Mouse (Mus musculus) left cerebral cortex, adult 2 months (tissue): ENCODE measurements at regions not wholly inside any gene's neighbourhood (a gene's known extent, or its start where the extent isn't known, plus 50 kb on each side); places are given as distances from the start of the nearest gene placed in this dataset.
"Not testable (repeated sequence)": the region's sequence is repeated elsewhere in the genome, so short reads cannot be mapped to it uniquely, and the experiment has no call there.

ENCODE experiments used
- DNase-seq, 2 experiments: peaks; one replicate each; pipeline ENCODE4 v3.0.0; 2021 to 2022; ENCODE audit warnings: low spot score in 2 of 2, mixed read lengths in 1 of 2; ENCODE audit errors: extremely low spot score in 1 of 2
- H3K27ac ChIP-seq: fragments of 200-600 bp; 2 replicates; pipeline ENCODE4 v1.8.1; 2022
- H3K4me3 ChIP-seq: fragments of 200-600 bp; 2 replicates; pipeline ENCODE4 v1.8.1; 2022
- CTCF ChIP-seq: fragments of 200-600 bp; IDR thresholded peaks from 2 replicates; pipeline ENCODE4 v1.8.1; 2022; ENCODE audit warnings: antibody characterized with exemption, mild to moderate bottlenecking, moderate library complexity
- intact Hi-C: fragments of 180-260 bp; cut with DNase I; formaldehyde crosslinking; loops from one replicate; pipeline ENCODE4 v1.15.1; 2025

DNA sequence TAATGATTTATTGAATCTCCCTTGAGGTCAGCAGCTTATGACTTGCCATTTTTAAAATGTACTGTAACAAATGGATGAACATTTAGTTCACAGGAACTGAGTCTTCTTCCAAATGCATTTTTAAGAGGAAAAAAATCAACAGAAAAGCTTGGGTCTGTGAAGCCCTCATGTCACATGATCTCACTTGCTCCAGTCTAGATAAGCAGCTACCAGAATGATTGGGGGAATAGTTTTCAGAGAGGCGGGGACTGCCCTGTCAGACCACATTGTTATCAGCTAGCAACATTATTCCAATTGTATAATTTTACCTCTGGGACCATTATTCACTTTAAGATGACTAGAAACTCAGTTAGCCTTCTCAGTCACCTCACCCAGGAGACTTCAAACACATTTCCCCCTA is 376.1 kb upstream of the Tbl1xr1 start:
- TF ChIP-seq CTCF: no peak
- no peak for DNase-seq
- intact Hi-C loops: no loop called here
- H3K27ac ChIP-seq: no peak overlapping the region
- no peak overlapping the region for H3K4me3 ChIP-seq

DNA sequence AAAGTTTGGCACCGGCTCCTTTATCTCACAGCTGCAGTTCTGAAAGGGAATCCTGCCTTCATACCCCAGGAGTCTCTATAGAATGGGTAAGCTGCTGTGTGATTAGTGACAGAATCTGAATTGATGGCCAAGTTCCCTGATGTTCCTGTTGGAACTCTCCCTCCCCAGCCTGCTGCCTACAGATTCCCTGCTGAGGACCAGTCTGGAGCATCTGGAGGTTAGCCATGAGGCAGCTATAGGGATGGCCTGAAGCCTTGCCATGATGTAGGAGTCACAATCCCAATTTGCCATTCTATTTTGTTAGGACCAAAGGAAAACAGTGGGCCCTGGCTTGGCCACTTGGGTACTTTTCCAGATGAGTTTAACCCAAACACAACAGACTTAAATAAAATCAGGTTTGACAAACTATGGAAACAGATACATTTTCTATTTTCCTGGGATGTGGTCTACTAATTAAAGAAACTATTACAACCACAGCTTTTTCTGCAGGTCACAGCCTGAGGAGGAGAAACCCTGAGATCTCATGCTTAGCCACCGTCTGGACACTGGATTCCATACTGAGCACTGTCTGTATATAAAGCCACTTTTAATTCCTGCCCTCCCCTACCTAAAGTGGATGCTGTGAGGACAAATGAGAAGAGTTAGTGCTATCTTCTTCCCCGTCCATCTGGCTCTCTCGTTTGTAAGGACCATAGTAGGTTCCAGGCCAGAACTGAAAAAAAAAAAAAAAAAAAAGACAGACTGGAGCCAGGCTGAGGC is 349.5 kb upstream of the Tbl1xr1 start:
- DNase-seq: no peak
- TF ChIP-seq CTCF: no peak
- Histone ChIP-seq H3K27ac (no peak overlapping the region), H3K4me3 (no peak overlapping the region)
- intact Hi-C loops: no loop called here

DNA sequence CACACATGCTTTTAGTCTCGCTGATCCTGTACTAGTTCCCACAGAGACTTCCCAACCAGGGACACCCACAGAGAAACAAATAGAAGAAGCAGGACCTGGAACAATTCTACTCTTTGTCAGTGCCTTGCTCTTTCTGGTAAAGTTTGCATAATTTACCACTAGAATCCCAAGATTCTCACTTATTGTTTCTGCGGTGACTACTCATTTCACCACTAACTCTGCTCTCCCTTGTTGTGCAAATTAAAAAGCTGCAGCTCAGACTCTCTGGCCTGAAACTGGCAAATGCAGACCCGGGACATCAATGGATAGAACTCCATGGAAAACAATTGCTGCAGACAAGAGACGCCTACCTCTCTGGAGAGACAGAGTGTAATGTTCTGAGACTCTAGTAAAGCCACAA is 348.4 kb upstream of the Tbl1xr1 start:
- TF ChIP-seq CTCF: no peak
- no peak overlapping the region for H3K4me3 ChIP-seq
- H3K27ac ChIP-seq: no peak overlapping the region
- DNase-seq: no peak
- intact Hi-C loops: no loop called here

DNA sequence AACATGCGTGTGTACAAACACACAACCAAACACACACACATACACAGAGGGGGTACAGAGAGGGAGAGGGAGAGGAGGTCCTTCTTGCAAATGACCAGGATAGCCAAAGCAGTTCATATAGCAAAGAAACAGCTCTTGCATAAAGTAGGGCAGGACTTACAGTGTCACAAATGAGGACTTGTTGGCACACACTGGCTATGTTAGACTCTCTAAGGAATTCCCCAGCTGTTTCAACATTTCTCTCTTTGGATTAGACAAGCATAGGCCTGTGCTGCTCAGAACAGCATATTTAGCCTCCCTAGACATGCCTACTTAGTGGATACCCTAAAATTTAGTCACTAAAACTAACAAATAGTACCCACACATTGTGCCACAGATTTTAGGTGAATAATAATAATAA is 347.1 kb upstream of the Tbl1xr1 start:
- no peak for DNase-seq
- intact Hi-C loops: no loop called here
- H3K27ac ChIP-seq: no peak overlapping the region
- no peak overlapping the region for H3K4me3 ChIP-seq
- TF ChIP-seq CTCF: no peak

DNA sequence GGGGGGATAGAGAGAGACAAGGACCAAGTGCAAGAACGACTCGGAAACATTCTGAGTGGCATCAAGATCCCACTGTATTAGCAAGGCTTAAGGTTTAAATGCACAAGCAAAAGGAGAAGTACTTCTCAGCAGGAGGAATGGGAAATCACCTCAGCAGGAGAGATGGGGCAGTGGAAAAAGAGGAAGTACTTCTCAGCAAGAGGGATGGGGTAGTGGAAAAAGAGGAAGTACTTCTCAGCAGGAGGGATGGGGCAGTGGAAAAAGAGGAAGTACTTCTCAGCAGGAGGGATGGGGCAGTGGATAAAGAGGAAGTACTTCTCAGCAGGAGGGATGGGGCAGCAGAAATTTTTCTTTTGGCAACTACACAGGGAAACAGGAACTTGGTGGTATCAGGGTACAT is 340.8 kb upstream of the Tbl1xr1 start:
- H3K27ac ChIP-seq, intact Hi-C loops, H3K4me3 ChIP-seq, DNase-seq: not testable (repeated sequence)

DNA sequence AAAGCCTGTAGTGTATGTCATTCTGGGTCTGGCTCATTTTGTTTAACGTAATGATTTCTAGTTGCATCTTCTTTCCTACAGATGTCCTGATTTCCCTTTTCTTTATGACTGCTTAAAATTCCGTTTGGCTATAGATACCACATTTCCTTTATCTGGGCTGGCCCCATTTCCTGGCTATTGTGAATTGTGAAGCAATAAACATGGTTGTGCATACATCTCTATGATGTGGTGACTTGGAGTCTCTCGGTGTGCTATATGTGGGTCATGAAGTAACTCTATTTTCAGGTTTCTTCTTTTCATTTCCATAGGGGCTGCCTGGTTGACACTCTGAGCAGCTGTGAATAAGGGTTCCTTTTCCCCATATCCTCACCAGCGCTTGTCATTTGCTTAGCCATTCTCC is 336.7 kb upstream of the Tbl1xr1 start:
- TF ChIP-seq CTCF: no peak
- H3K27ac ChIP-seq: no peak overlapping the region
- H3K4me3 ChIP-seq: no peak overlapping the region
- no peak for DNase-seq
- intact Hi-C loops: no loop called here

DNA sequence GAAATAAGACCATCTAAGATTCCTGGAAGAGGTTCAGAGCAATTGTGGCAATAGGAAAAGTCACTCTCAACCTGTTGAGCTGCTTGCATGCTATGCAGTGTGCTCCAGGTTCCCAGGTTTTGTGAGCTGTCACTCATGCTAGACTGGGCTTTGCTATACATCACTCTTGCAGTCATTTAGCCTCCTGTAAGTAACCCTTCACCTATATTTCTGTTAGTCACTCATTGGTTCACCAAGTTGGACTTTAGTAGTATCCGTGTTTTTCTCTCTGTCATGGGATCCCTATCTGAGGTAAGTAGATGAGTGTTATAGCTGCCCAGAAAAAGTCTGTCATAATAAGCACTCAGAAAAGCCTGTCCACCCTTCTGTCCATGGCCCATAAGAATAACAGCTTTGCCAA is 332.3 kb upstream of the Tbl1xr1 start:
- no peak overlapping the region for H3K4me3 ChIP-seq
- no peak for TF ChIP-seq CTCF
- DNase-seq: no peak
- H3K27ac ChIP-seq: no peak overlapping the region
- intact Hi-C loops: no loop called here

DNA sequence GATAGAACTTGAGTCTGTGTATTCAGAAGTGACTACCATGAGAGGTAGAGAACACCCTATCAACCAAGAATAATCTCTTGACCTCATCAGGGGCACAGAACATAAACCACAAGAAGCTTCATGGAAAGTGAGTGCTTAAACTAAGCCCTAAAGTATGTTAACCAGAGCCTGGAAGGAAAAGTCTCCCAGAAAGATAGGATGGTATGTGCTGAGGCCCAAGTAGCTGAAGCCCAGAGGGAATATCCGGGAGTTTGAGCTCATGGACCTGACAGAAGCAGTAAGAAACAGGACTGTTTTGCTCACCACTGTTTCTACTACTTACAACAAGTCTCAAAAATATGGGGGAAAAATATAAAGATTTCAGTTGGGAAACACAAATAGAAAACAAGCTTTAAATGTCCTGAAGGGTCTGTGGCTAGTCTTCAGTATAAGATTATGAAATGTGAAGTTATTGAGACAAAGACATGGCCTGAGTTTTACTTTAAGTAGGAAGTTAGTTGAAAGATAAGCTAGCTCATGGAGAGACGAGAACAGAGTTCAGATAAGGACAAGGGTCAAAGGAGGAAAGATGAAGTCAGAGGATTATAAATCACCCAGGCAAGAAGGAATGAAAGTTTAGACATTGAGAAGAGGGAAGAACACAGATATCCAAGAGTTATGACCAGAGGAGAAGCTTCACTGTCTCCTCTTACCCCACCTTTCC is 315.8 kb upstream of the Tbl1xr1 start:
- no peak for DNase-seq
- Histone ChIP-seq H3K27ac (no peak overlapping the region), H3K4me3 (no peak overlapping the region)
- intact Hi-C loops: no loop called here
- no peak for TF ChIP-seq CTCF

DNA sequence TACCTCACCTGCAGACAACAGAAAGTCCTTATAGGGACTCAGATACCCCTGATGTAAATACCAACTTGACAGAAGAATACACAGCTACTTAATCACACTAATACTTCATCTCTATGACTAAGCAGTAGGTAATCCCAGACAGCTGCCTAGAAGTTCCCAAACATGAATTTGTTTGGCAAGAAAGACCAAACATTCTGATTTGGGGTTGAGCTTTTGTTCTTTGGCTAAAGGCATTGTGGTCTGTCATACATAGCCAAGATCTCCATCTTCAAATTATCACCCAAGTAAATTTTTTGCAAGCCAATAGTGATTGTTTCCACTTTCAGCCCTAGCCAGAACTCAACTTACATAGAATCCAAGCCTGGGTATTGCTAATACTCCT is 315.2 kb upstream of the Tbl1xr1 start:
- no peak overlapping the region for H3K4me3 ChIP-seq
- intact Hi-C loops: no loop called here

DNA sequence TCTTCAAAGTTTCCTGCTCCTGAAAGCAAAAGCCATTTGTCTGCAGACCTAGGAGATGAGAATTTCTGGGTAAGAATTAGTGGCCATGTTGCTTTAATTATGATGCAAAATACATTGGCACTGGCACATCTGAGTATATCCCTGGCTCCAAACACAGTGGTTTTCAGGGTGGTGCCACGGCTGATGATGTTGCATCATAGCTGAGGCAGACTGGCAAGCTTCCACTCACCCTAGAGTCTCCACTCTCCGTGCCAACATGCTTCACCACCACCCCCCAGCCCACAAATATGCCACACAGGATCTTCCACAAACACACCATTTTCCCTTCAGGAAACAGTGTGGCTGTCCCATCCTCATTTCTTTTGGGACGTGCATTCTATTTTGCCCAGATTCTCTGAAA is 314.5 kb upstream of the Tbl1xr1 start:
- no peak for TF ChIP-seq CTCF
- H3K4me3 ChIP-seq: no peak overlapping the region
- no peak for DNase-seq
- intact Hi-C loops: no loop called here
- H3K27ac ChIP-seq: no peak overlapping the region

More for the DNA sequence above, 315.2 kb upstream of the Tbl1xr1 start:
- no peak for DNase-seq
- H3K27ac ChIP-seq: no peak overlapping the region
- no peak for TF ChIP-seq CTCF

DNA sequence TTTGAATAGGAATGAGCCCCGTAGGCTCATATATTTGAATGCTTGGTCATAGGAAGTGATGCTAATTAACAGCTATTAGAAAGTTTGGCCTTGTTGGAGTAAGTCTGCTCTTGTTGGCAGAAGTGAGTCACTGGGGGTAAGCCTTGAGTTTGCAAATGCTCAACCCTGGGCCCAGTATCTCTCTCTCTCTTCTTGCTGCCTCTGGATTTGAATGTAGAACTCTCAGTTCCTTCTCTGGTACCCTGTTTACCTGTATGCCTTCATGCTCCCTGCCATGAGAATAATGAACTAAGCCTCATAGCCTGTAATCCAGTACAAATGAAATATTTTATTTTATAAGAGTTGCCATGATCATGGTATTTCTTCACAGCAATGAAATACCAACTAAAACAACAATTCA is 308.4 kb upstream of the Tbl1xr1 start:
- TF ChIP-seq CTCF: no peak
- intact Hi-C loops: no loop called here
- no peak for DNase-seq
- Histone ChIP-seq H3K4me3 (no peak overlapping the region), H3K27ac (no peak overlapping the region)

DNA sequence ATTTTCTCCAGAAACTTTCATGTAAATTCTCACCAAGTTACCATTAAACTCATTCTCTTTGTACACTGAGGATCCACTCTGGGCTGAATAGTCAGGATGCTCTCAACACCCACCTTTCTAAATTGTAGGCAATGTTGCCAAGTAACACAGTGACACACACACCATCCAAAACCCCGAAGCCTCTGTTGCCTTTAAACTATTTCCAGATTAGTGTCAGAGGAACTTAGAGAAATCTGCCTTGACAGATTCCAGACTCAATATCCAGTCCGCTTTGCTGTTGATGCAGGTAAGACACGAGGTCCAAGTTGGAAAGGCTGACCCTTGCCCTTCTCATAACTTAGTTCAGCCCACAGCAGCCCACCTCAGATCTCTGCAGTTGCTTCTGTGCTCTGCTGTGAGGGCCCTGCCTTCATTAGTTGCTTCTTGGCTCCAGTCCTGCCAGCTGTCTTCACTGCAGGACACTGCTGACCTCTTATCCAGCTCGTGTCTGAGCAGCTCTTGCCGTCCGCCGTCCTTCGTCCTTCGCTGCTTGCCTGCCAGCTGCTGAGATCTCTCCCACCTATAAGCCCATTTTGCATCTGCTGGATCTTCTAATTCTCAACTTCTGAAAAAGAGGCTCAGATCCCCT is 306.4 kb upstream of the Tbl1xr1 start:
- no peak overlapping the region for H3K27ac ChIP-seq
- no peak overlapping the region for H3K4me3 ChIP-seq
- intact Hi-C loops: no loop called here

More for the DNA sequence above, 306.4 kb upstream of the Tbl1xr1 start:
- TF ChIP-seq CTCF: no peak
- DNase-seq: no peak
